Mouse (Mus musculus) T-helper 2 cell (primary cell): ENCODE data around the gene Ssh3.

Experiments
- in situ Hi-C: fragments of 300-600 bp; cut with MboI, MseI; formaldehyde crosslinking; loops from one replicate; pipeline ENCODE4 v1.15.1; 2025; ENCODE audit warnings: high pct_unique_total_duplicates

Ssh3 gene

DNA sequence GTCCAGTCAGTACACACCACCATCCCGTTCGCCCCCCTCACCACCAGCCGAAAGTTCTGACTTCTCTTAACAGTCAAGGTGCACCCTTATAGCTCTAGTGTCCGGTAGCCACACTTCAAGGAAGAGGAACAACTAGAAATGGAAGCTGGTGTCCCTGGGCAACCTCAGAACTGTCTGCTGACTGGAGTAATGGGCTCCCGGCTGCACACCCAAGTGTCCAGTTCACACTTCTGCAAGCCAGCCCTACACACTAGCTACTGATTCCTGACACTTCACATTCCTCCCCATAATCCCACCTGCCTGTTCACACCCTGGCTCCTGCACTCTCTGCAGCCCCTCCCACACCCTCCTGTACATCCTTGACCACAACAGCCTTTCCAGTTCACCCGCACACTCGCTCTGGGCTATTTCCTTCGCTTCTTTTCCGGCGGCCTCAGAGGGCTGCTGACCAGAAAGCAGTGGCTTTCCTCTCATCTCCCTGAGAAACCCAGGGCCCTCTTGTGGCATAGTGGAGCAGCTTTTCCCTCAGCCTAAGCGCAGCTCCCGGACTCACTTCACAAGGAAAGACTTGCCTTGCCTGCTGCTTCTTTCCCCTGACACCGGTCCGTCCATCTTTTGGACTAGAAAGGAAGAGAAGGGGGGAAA is 52.8 kb downstream of the Ssh3 start:
- in situ Hi-C loops = no loop called here

- in situ Hi-C loops = no loop called here
Measured at GRCm38 (mm10) chr19:4215451-4215840, 53.5 kb downstream of the Ssh3 start.

DNA sequence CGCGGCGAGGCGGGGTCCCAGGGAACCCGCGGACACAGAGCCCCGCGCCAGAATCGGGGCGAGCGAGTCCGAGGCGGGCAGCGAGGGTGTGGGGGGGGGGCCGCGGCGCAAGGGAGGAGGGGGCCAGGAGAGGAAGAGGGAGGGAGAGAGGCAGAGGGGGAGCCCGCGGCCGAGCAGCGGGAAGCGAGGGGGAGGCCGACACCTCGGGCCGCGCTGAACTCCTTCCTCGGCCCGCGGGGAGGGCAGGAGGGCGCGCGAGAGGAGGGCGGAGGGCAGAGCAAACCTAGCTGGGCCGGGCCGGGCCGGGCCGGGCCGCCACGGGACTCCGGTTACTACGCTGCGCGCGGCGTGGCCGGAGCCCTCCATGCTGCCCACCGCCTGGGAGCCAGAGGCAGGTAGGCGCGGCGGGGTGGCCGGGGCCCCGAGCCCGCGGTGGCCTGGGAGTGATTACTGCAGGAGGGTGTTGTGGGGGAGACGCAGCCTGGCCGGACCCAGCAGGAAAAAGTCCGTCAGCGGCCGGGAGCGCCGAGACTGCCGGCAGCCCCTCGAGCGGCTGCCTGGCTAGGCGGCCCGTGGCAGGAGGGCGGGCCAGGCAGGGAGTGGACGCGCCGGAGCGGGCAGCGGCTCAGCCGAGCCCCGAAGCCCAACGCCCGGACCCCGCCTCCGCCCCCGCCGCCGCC is 54.1 kb downstream of the Ssh3 start:
- in situ Hi-C loops = no loop called here

GRCm38 (mm10) chr19:4214071-4214770 is 54.8 kb downstream of the Ssh3 start, which contains the start of the genes Clcf1 and AC109138.7:
Gene Clcf1, plus strand, starts transcription at chr19:4214238.
Gene AC109138.7, plus strand, starts transcription at chr19:4214357.
- in situ Hi-C loops = no loop called here

DNA sequence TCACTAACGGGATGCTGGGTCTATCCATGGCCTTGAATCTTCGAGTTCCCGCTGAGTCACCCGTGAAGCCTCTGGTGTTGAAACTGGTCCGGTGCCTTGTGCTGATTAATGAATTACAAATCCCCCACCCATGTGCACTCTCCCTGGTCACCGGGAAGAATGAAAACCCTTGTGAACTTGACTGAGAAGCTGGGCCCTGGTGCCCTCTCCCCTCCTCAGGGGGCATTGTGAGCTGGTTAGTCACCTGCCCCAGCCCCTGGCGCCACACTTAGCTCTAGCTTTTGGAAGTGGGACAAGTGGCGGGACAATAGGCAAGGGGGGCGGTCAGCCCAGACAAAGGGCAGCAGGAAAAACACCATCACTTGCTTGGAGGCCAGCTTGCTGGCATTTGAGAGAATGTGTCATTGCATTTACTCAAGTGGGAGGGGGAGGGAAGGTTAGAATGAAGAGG is 55.4 kb downstream of the Ssh3 start:
- in situ Hi-C loops = no loop called here

DNA sequence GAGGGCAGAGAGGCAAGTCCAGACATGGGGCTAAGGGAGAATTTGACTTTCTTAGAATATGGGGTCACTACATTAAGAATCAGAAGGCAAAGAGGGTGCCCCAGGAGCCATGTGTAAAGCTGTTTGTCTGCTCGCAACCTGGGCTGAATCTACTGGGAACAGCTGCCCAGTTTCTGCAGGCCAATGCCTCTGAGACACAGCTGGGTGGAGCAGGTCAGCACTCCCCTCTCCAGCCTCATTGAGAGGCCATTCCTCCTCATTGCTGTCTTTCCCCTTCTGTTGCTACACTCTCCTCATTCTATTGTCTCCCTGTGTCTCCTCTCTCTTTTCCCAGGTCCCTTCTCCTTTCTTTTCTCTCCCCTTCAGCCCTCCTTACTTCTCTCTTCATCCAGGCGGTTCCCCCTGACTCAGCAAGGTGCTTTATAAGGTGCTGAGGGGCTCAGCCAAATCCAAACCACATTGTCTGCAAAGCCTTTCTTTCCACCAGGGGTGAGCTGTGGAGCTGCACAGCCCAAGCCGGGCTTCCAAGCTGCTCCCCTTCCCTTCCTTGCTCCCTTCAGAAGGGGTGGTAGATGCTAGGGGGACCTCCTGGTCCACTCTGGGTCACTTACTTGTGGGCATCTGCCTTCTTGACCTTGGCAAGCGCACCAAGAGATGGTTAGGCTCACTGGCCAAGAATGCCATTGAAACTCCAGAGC is 56.9 kb downstream of the Ssh3 start:
- in situ Hi-C loops = no loop called here
